8 mouse cellular contexts compared by ENCODE assay signal in genomic region chr15:88733834-88734571, GRCm38 (mm10). TPM values are rescaled to one million over a fixed set of nuclear protein-coding genes. Genes with fewer than 3 reads are reported as not detected.
DNase-seq lines count a peak whose midpoint lies in the region; ATAC-seq and TF ChIP-seq lines count a peak whose summit lies in the region.

TSS of gene Brd1 (minus strand) at chr15:88734233.

- WGBS in hindbrain, postnatal 0 days: 1% methylated on average over 80 of the region's 103 CpGs

- peak within 1 kb of the TSS; percentile 98 for H3K4me3 ChIP-seq in hindbrain, postnatal 0 days (ENCODE audit: low read length)
- H3K4me3 ChIP-seq in megakaryocyte, embryonic 14.5 days (replicated peaks): peak within 1 kb of the TSS; percentile 99

- H3K9ac ChIP-seq in hindbrain, postnatal 0 days (replicated peaks; ENCODE audit: low read length): peak within 1 kb of the TSS; percentile 99

- peak within 1 kb of the TSS; percentile 92 for H3K27ac ChIP-seq in hindbrain, postnatal 0 days

- DNase-seq in ZHBTc4 (ENCODE audit: low read depth, low spot score): peak; percentile 82
- DNase-seq in gastrocnemius, adult 8-10 months (ENCODE audit: low spot score in 2 of 2): peak; percentile 54 to 76
- peak; percentile 93 for DNase-seq in hindbrain, postnatal 0 days (ENCODE audit: low spot score)
- peak; percentile 61 to 69 for DNase-seq in left cerebral cortex, adult 9 months (ENCODE audit: low spot score in 2 of 2)
- DNase-seq in right cerebral cortex, postnatal 10 days (ENCODE audit: low spot score in 2 of 2): peak; percentile 84 to 89
- DNase-seq in urinary bladder, postnatal 25 days (ENCODE audit: low spot score): peak; percentile 83

- peak within 1 kb of the TSS; percentile 82 for H3K4me2 ChIP-seq in hindbrain, postnatal 0 days (ENCODE audit: low read depth, low read length)

- peaks cover 14% of the 10 kb centered on the region for H3K36me3 ChIP-seq in hindbrain, postnatal 0 days (ENCODE audit: insufficient read depth, low read length)
- H3K36me3 ChIP-seq in megakaryocyte, embryonic 14.5 days (replicated peaks; ENCODE audit: low read length): peaks cover 40% of the 10 kb centered on the region

- H3K9me3 ChIP-seq in hindbrain, postnatal 0 days (ENCODE audit: low read length): no peaks in the 10 kb centered on the region
- H3K9me3 ChIP-seq in megakaryocyte, embryonic 14.5 days: no peaks in the 10 kb centered on the region

- H3K27me3 ChIP-seq in hindbrain, postnatal 0 days (ENCODE audit: insufficient read depth, low read length): no peaks in the 10 kb centered on the region
- no peaks in the 10 kb centered on the region for H3K27me3 ChIP-seq in megakaryocyte, embryonic 14.5 days (replicated peaks)

- TF ChIP-seq CTCF in hindbrain, postnatal 0 days (IDR thresholded peaks at IDR 0.05; ENCODE audit: low read depth): no peak

- H3K4me1 ChIP-seq in hindbrain, postnatal 0 days (ENCODE audit: insufficient read depth, low read length): peaks cover 16% of the 10 kb centered on the region
- peaks cover 59% of the 10 kb centered on the region for H3K4me1 ChIP-seq in megakaryocyte, embryonic 14.5 days

- peak; percentile 49 for ATAC-seq in common myeloid progenitor, adult 5-6 weeks (replicated peaks; ENCODE audit: low read depth, poor library complexity, severe bottlenecking)
- peak; percentile 90 for ATAC-seq in hindbrain, postnatal 0 days

RNA-seq across cellular contexts. Expression of gene Brd1, which starts in this region (rescaled TPM):
- 59.4 and 63.7 TPM in 2 replicates for total RNA-seq in common myeloid progenitor, adult 5-6 weeks (2017)
- total RNA-seq in gastrocnemius, adult 8-10 months (2022): 10 to 100 TPM; 23.3 to 26.7 (median 26.1) TPM
- total RNA-seq in hindbrain, postnatal 0 days (2014; rRNA removed): 43.5 and 45.2 TPM in 2 replicates
- polyA plus RNA-seq in hindbrain, postnatal 0 days (2015; fragmentation: Nextera tagmentation; extraction: Ambion mirVana): 12.4 and 13.1 TPM in 2 replicates
- 5.6 and 17.6 TPM in 2 replicates for polyA plus RNA-seq in megakaryocyte, embryonic 14.5 days (2012; ENCODE audit: insufficient read depth, low replicate concordance)

Comparison
In these comparisons a context has a peak if more than half of its experiments do, and no peak if none do; other contexts are left out.
1. Peak in every context shown above with its lines: DNase-seq, ATAC-seq, H3K4me3 ChIP-seq and H3K27ac ChIP-seq.